Mouse (Mus musculus): ENCODE results near the gene Chil1. TPM values are rescaled to one million over a fixed set of nuclear protein-coding genes. Genes with fewer than 3 reads are reported as not detected.

The Chil1 gene
- total RNA-seq, 1 experiment: 0.98 TPM

DNA sequence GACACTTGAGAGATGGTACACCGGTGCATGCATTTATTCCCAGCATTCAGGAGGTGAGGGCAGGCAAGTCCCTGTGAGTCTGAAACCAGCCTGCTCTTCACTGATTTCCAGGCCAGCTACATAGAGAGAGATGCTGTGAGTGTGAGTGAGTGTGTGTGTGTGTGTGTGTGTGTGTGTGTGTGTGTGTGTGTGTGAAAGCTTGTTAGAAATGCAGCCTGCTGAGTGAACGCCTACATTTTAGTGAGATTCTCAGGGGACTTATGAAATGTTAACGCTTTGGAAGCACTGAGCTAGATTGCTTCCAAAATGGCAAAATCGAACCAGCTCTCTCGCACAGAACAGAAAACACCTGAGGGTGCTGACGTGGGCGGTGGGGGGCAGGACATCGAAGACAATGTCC, 35.9 kb upstream of the Chil1 start:
- H3K4me3 ChIP-seq (ENCODE audit: insufficient read depth in 1 of 2, low read depth in 1 of 2, low read length in 2 of 2, poor library complexity in 1 of 2, severe bottlenecking in 1 of 2): no peak overlapping the region
- in situ Hi-C loops (cut with MboI; ENCODE audit: low sequenced_read_pairs in 2 of 2, unreplicated experiment in 2 of 2): no loop called here
- DNase-seq (ENCODE audit: low read depth, low spot score): no peak
- H3K9me3 ChIP-seq (ENCODE audit: control insufficient read depth, insufficient read depth, low read depth, low read length): no peaks in the 10 kb centered on the region
- H3K4me1 ChIP-seq (ENCODE audit: control insufficient read depth in 2 of 2, insufficient read depth in 2 of 2, low read length in 2 of 2, poor library complexity in 1 of 2): 0 out of 4 replicates have a peak, but pooled peaks cover 0 to 2% of the 10 kb centered on the region in 2 experiments
- no peak overlapping the region for H3K9ac ChIP-seq (ENCODE audit: insufficient read depth, low read depth, low read length, poor library complexity, severe bottlenecking)
- TF ChIP-seq ZNF384 (IDR thresholded peaks at IDR 0.05; ENCODE audit: low read depth, low read length) (no peak), HCFC1 (IDR thresholded peaks at IDR 0.05; ENCODE audit: borderline replicate concordance, insufficient read depth, low read length) (no peak), CHD2 (IDR thresholded peaks at IDR 0.05; ENCODE audit: low read depth, low read length) (no peak), ZC3H11A (IDR thresholded peaks at IDR 0.05; ENCODE audit: borderline replicate concordance, low read depth, low read length) (no peak)
- H3K27ac ChIP-seq (ENCODE audit: insufficient read depth, low read depth, low read length, poor library complexity, severe bottlenecking): no peak overlapping the region
- no peaks in the 10 kb centered on the region for H3K36me3 ChIP-seq (ENCODE audit: control insufficient read depth, insufficient read depth, low read length, poor library complexity, severe bottlenecking)

GRCm38 (mm10) chr1:134150076-134150475, 31.9 kb upstream of the Chil1 start:
- DNase-seq (ENCODE audit: low read depth, low spot score): no peak
- Histone ChIP-seq H3K9me3 (ENCODE audit: control insufficient read depth, insufficient read depth, low read depth, low read length) (no peaks in the 10 kb centered on the region), H3K4me1 (ENCODE audit: control insufficient read depth in 2 of 2, insufficient read depth in 2 of 2, low read length in 2 of 2, poor library complexity in 1 of 2) (peaks cover 0 to 2% of the 10 kb centered on the region in 2 experiments; a peak in 1 of 4 replicates), H3K36me3 (ENCODE audit: control insufficient read depth, insufficient read depth, low read length, poor library complexity, severe bottlenecking) (no peaks in the 10 kb centered on the region), H3K4me3 (ENCODE audit: insufficient read depth in 1 of 2, low read depth in 1 of 2, low read length in 2 of 2, poor library complexity in 1 of 2, severe bottlenecking in 1 of 2) (no peak overlapping the region), H3K9ac (ENCODE audit: insufficient read depth, low read depth, low read length, poor library complexity, severe bottlenecking) (no peak overlapping the region), H3K27ac (ENCODE audit: insufficient read depth, low read depth, low read length, poor library complexity, severe bottlenecking) (no peak overlapping the region)
- in situ Hi-C loops (cut with MboI; ENCODE audit: low sequenced_read_pairs in 2 of 2, unreplicated experiment in 2 of 2): loop anchor here in 1 of 2 experiments (5.0 kb wide), 1 partner anchor 182 kb away; the partner anchor contains the start of gene Ppfia4
- TF ChIP-seq MAFK (IDR thresholded peaks at IDR 0.05; ENCODE audit: insufficient read depth, low read depth, low read length) (no peak), ZNF384 (IDR thresholded peaks at IDR 0.05; ENCODE audit: low read depth, low read length) (no peak), CHD2 (IDR thresholded peaks at IDR 0.05; ENCODE audit: low read depth, low read length) (no peak), HCFC1 (IDR thresholded peaks at IDR 0.05; ENCODE audit: borderline replicate concordance, insufficient read depth, low read length) (no peak)

GRCm38 (mm10) chr1:134150745-134151144, 31.2 kb upstream of the Chil1 start:
- TF ChIP-seq ZNF384 (IDR thresholded peaks at IDR 0.05; ENCODE audit: low read depth, low read length) (no peak), CHD2 (IDR thresholded peaks at IDR 0.05; ENCODE audit: low read depth, low read length) (no peak), ZC3H11A (IDR thresholded peaks at IDR 0.05; ENCODE audit: borderline replicate concordance, low read depth, low read length) (no peak), MAFK (IDR thresholded peaks at IDR 0.05; ENCODE audit: insufficient read depth, low read depth, low read length) (no peak), HCFC1 (IDR thresholded peaks at IDR 0.05; ENCODE audit: borderline replicate concordance, insufficient read depth, low read length) (no peak)
- Histone ChIP-seq H3K9me3 (ENCODE audit: control insufficient read depth, insufficient read depth, low read depth, low read length) (no peaks in the 10 kb centered on the region), H3K4me3 (ENCODE audit: insufficient read depth in 1 of 2, low read depth in 1 of 2, low read length in 2 of 2, poor library complexity in 1 of 2, severe bottlenecking in 1 of 2) (no peak overlapping the region), H3K9ac (ENCODE audit: insufficient read depth, low read depth, low read length, poor library complexity, severe bottlenecking) (no peak overlapping the region), H3K36me3 (ENCODE audit: control insufficient read depth, insufficient read depth, low read length, poor library complexity, severe bottlenecking) (no peaks in the 10 kb centered on the region), H3K27ac (ENCODE audit: insufficient read depth, low read depth, low read length, poor library complexity, severe bottlenecking) (no peak overlapping the region), H3K4me1 (ENCODE audit: control insufficient read depth in 2 of 2, insufficient read depth in 2 of 2, low read length in 2 of 2, poor library complexity in 1 of 2) (peaks cover 0 to 2% of the 10 kb centered on the region in 2 experiments; a peak in 1 of 4 replicates)
- in situ Hi-C loops (cut with MboI; ENCODE audit: low sequenced_read_pairs in 2 of 2, unreplicated experiment in 2 of 2): loop anchor here in 1 of 2 experiments (5.0 kb wide), 1 partner anchor 182 kb away; the partner anchor contains the start of gene Ppfia4
- DNase-seq (ENCODE audit: low read depth, low spot score): no peak

DNA sequence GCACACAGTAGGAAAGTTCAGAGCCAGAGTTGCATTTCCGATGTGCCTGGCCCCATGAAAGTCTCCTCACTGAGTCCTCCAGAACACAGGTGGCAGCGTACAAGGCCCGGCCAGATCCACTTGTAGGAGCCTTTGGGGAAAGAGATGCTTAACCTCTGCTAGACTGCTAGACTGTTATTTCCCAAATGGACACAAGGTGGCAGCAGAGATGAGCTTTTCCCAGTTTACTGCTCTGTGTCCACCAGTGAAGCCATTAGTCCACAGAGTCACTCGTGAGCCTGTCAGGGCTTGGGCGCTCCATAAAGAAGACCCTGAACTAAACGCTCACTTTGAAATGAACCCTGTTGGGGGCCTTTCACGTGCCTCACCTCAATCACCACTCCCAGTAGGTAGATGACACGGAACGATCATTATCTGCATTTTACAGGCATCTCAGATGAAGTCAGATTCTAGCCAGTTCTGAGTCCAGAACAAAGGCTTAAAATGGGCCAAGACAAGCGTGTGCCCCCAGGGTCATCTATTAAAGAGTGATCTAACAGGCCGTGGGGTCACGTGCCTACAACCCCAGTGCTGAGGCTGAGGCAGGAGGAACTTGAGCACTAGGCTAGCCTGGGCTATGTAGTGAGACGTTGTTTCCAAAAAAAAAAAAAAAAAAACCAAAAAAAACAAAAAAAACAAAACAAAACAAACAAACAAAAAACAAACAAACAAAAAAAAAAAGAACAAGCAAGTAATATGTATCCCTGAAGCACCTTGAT, 30.1 kb upstream of the Chil1 start:
- Histone ChIP-seq H3K9me3 (ENCODE audit: control insufficient read depth, insufficient read depth, low read depth, low read length) (no peaks in the 10 kb centered on the region), H3K4me1 (ENCODE audit: control insufficient read depth in 2 of 2, insufficient read depth in 2 of 2, low read length in 2 of 2, poor library complexity in 1 of 2) (peaks cover 0 to 2% of the 10 kb centered on the region in 2 experiments; a peak in 1 of 4 replicates), H3K27ac (ENCODE audit: insufficient read depth, low read depth, low read length, poor library complexity, severe bottlenecking) (no peak overlapping the region), H3K9ac (ENCODE audit: insufficient read depth, low read depth, low read length, poor library complexity, severe bottlenecking) (no peak overlapping the region), H3K36me3 (ENCODE audit: control insufficient read depth, insufficient read depth, low read length, poor library complexity, severe bottlenecking) (no peaks in the 10 kb centered on the region), H3K4me3 (ENCODE audit: insufficient read depth in 1 of 2, low read depth in 1 of 2, low read length in 2 of 2, poor library complexity in 1 of 2, severe bottlenecking in 1 of 2) (no peak overlapping the region)
- no peak; the same call in 1 of the 2 replicates for TF ChIP-seq ZNF384 (IDR thresholded peaks at IDR 0.05; ENCODE audit: low read depth, low read length)
- no peak for TF ChIP-seq CHD2 (IDR thresholded peaks at IDR 0.05; ENCODE audit: low read depth, low read length)
- TF ChIP-seq MAFK (IDR thresholded peaks at IDR 0.05; ENCODE audit: insufficient read depth, low read depth, low read length): no peak
- TF ChIP-seq ZC3H11A (IDR thresholded peaks at IDR 0.05; ENCODE audit: borderline replicate concordance, low read depth, low read length): peak; percentile 95
- no peak for TF ChIP-seq HCFC1 (IDR thresholded peaks at IDR 0.05; ENCODE audit: borderline replicate concordance, insufficient read depth, low read length)
- in situ Hi-C loops (cut with MboI; ENCODE audit: low sequenced_read_pairs in 2 of 2, unreplicated experiment in 2 of 2): loop anchor here in 1 of 2 experiments (5.0 kb wide), 1 partner anchor 180 kb away; the partner anchor contains the start of gene Ppfia4
- DNase-seq (ENCODE audit: low read depth, low spot score): peak; percentile 95

Data from ES-E14 (cell line).